Mouse (Mus musculus) gastrocnemius, postnatal 36 days (tissue): ENCODE results near the gene Tln1. TPM values are rescaled to one million over a fixed set of nuclear protein-coding genes. Genes with fewer than 3 reads are reported as not detected.

Experiments used
- DNase-seq, 2 experiments: peaks; one replicate each; pipeline ENCODE4 v3.0.0; 2022
- intact Hi-C: fragments of 180-260 bp; cut with DNase I; formaldehyde crosslinking; loops from one replicate; pipeline ENCODE4 v1.15.1; 2025
- total RNA-seq, 2 experiments: library from RNA; stranded (reverse); gene quantifications; 2 replicates each; pipeline ENCODE4 v1.2.3; 2021

The Tln1 gene
- total RNA-seq, 2 experiments from 2014 or later, result 53.6 to 55.2 TPM

GRCm38 (mm10) chr4:43579731-43580130, 17.2 kb upstream of the Tln1 start:
- intact Hi-C loops, result loop anchor here (2.0 kb wide), 1 partner anchor 17 kb away; the partner anchor contains the start of genes Creb3 and Tln1
- no peak for DNase-seq

GRCm38 (mm10) chr4:43579256-43579655, 16.8 kb upstream of the Tln1 start:
- no peak for DNase-seq
- intact Hi-C loops, result loop anchor here (2.0 kb wide), 1 partner anchor 16 kb away; the partner anchor contains the start of genes Creb3 and Tln1

DNA sequence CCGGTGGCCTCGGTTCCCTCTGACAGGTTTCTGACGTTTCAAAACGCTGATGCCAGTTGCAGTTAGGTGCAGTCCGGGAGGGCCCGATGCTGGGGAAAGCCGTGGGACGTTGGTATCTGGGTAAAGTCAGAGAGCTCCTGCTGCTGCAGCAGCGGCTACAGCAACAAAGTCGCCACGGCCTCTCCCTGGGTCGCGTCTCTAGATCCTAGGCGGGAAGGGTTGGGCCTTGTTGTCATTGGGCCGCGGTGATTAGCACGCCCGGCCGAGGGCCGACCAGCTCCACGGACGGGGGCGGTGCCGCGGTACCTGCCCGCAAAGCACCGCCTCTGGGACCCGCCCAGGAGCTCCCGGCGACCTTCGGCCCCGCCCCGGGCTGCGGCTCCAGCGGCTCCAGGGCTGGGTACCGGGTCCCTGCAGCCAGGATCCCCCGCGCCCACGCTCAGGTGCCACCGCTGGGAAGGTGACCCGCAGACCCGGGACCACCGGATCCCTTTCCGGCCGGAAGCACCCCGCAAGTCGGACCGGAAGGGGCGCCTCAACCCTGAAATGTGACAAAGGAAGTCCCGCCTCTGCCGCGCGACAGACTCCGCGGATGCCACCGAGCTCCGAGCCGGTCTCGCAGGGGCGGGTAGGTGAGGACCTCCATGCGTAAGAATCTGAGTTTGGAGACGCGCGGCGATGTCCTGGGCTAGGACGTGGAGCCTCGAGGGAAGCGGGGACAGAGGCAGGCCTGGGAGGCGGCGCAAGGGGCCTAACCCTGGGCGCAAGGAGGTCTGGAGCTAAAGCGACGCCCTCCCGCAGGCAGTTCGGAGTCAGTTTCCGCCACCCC, 16.1 kb upstream of the Tln1 start, which contains the start of the genes Rgp1 and Gba2:
Gene Rgp1 (plus strand): TSS at position 340 of the 829 bp plus-strand sequence.
Gene Gba2 (minus strand): TSS at position 498 of the 829 bp plus-strand sequence.
- peak; percentile 83 to 91 for DNase-seq
- intact Hi-C loops, result loop anchor here (2.0 kb wide), 1 partner anchor 16 kb away; the partner anchor contains the start of genes Creb3 and Tln1

- no peak for DNase-seq
- intact Hi-C loops, result no loop called here
Observed at GRCm38 (mm10) chr4:43577237-43577881, 14.9 kb upstream of the Tln1 start.

DNA sequence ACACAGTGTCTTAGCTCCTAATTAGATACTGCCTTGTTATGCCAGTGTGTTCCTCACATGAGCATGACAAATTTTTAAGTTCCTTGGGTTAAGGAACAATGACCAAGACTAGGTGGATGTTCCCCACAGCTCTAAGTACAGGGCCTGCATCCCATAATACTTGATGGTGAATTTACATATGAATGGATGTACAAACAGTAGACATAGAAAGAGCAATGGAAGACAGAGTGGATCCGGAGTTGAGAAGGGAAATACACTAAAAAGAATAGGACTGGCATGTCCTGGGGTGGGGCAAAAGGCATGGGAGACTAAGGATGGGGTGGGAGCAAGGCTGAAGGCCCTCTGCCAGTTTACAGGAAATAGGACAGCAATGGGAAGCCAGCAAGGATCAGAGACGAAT, 12.9 kb upstream of the Tln1 start:
- DNase-seq, result no peak
- intact Hi-C loops, result no loop called here

DNA sequence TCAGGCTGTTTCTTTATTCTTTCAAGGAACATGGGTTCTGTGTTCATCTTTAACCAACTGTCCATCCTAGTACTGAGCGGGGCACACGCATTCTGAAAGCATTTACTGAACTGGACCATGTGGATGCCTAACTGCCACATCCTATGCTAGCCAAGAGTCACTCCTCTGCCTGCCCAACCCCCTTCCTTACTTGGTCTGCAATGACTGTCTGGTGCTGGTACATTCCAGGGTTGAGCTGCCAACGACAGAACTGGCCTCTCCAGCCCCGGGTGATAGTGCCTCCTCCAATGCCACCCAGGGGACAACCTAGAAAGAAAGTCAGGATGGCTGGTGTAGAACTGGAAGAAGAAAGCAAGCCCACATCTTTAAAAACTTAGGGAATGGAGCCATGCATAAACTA, 11.1 kb upstream of the Tln1 start:
- intact Hi-C loops, result no loop called here

DNA sequence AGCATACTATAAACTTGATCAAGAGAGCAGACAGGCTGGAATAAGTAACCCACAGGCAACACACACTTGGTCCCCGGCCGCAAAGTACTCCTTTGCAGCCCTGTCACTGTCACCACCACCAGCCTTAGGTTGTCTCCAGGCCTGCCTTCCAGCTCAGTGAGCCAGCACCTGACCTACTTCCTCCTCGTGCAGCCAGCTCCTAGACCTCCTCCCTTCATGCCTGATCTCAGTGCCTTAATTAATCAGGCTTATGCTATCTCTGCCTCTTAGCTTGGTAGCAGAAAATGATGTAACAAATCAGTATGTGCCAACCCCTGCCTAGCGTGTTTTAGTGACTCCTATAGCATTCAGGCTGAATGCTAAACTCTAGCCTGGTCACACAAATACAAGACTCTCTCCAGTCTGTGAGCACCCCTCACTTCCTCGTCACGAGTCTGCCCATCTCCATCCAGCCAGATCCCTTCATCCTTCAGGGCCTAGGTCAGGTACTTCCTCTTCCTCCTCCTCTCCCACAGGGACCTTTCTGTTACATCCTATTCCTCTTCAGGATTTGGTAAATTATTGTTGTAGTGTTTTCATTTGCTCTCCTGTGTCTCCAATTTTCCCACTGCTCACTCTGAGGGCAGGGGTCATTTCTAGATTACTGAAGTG, 9.0 kb upstream of the Tln1 start:
- DNase-seq, result peak in 1 of 2 experiments; percentile 8
- intact Hi-C loops, result no loop called here

More for the DNA sequence above, 11.1 kb upstream of the Tln1 start:
- peak in 1 of 2 experiments; percentile 8 for DNase-seq

DNA sequence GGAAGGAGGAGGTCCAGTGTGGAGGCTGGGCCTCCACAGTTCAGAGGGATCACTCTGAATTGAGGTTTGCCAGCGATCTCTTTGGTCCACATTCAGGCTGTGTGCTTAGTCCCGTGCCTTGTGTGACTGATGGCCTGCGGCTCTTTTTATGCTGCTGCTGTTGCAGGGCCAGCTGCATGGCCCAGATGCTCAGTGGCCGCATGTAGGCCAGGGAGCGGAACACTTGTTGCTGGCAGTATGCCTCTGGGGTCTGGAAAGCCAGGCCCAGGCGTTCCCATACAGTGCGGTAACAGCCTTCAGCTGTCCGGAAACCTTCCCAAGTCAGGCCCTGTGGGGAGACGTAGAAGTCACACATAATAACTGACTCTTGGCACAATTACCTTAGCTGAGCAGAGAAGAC, 4.6 kb upstream of the Tln1 start:
- no peak for DNase-seq
- intact Hi-C loops, result no loop called here

- DNase-seq, result no peak
- intact Hi-C loops, result no loop called here
Observed at GRCm38 (mm10) chr4:43564231-43564630, 1.7 kb upstream of the Tln1 start.

DNA sequence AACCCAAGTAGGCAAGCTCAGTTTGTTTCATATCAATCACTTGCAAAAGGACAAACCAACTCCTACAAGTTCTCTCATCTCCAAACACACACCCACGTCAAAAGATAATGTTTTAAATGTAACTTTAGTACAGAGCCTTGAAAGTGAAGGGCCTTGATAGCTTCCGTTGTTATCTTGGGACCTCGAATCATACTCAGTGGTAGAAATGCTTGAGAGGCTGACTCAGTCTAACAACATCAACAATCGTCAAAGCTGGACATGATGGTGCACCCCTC, 1.0 kb upstream of the Tln1 start:
- intact Hi-C loops, result loop anchor here (2.0 kb wide), 1 partner anchor 15 kb away; the partner anchor contains the start of genes Gba2 and Rgp1
- DNase-seq, result no peak

- no peak for DNase-seq
- intact Hi-C loops, result loop anchor here (2.0 kb wide), 1 partner anchor 16 kb away; the partner anchor contains the start of genes Gba2 and Rgp1
Observed at GRCm38 (mm10) chr4:43562769-43563600, 494 bp upstream of the Tln1 start.

DNA sequence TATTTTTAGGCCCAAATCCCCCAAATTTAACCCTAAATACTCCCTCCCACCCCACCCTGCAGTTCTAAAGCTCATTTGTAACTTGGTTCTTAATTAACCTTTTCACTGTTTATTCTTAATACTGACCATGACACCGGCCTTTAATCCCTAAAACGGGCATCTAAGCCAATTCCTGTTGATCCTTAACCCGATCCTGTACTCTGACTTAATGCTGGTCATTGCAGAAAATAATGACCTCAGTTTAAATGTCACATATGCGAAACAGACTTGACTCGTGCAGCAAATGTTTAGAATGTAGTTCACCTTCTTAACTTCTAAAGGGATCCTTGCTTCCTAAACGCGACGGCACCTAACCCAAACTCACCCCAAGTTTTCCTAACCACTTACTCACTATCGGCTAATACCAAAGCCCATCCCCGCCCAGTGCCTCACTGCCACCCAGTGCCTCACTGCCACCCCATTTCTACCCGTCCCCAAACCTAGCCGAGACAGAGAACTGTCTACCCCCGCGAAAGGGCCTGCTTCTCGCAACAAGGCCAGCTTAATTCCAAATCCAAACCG, 975 bp downstream of the Tln1 start:
- no peak for DNase-seq
- intact Hi-C loops, result no loop called here

GRCm38 (mm10) chr4:43560976-43561375, 1.5 kb downstream of the Tln1 start:
- no peak for DNase-seq
- intact Hi-C loops, result no loop called here

DNA sequence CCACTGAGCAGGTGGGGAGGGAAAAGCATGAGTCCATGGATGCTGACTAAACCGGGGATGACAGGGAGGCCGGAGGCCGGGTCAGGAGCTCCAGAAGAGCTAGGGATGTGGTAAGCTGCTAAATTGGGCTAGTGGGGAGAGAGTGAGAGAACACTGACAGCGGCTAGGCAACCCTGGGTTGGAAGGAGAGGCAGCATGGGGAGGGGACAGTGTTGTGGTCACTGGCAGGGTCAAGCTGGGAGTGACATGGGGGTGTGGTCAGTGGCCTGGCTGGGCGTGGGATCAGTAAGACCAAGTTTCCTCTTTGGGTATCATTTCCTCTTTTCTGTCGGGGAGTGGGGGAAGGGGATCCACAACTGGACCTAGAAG, 2.3 kb downstream of the Tln1 start:
- intact Hi-C loops, result no loop called here
- peak in 1 of 2 experiments; percentile 32 for DNase-seq

DNA sequence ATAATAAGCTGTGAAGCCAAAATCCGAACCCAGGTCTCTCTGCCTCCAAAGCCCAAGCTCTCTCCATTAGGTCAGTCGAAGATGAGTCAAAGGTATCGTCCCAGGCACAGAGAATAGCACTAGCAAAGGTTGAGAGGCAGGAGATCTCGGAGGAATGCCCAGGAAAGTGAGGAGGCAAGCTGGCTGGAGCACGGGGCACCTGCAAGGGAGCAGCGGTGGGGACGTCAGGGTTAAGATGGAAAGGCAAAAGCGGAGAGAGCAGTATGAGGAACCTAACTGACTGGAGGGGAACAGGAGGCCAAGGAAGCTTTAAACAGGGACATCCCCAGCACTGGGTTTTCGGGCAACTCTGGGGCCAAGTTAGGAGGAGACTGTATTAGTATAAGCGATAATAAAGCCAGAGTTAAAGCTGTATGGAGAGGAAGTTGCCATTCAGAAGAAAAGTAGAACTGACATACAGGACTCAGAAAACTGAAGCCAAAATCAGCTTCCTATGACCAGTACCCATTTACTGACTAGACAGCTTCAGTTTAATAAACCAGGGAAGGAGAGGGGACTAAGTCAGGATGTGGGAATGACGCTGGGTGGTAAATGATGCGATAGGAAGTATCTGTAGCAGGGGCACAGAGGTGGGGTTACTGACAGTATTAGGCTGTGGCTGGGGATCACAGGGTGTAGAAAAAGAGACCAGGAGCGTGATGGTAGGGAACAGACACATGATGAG, 2.8 kb downstream of the Tln1 start:
- DNase-seq, result no peak
- intact Hi-C loops, result no loop called here

DNA sequence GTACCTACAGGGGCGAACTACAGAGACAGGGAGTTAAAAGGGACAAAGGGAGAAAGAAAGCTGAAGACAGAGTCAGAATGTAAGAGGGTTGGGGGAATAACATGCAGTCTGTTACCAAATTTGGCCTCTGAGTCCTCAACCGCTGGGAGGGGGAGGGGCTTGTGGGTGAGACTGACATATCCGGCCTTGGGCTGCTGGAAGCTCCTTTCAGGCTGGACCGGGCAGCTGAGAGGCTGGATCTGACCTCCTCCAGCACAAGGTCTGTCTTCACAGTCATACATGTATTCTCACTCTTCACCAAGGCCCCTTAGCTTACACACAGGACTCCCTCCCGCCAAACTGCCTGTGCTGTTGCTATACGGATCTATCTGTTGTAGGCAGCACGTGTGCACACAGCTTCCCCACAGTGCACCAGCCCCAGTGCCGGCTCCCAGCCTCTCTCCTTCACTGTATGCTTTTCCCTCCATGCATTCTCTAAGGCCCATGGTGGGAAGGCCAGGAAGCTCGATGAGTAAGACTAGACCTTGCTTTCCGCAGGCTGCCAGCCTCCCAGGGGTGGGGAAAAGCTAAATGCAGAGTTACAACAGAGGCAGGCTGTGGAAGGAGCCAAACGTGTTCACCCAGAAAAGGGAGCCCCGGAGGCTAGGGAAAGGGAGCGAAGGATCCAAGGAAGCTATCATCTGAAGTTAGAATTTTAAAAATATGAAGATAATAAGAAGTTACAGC, 3.7 kb downstream of the Tln1 start:
- intact Hi-C loops, result no loop called here
- peak in 1 of 2 experiments; percentile 38 for DNase-seq

- intact Hi-C loops, result no loop called here
Observed at GRCm38 (mm10) chr4:43558028-43558630, 4.4 kb downstream of the Tln1 start.

DNA sequence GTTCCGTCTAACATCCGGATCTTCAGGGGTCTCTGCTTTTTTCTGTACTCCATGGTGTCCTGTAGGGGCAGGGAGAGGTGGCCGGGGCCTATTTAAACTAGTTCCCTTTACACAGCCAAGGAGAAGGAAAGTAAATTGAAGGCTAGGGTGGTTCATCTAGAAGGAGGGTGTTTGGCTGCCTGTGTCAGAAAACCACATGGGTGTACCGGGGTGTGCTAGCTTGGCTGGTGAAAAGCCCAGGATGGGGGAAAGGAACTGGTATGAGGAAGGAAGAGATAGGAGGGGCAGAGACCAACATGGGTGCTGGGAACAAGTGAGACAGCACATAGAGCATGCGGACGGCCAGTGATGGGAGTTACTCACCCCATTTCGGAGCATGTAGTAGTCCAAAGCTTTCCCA, 6.6 kb downstream of the Tln1 start:
- DNase-seq, result no peak
- intact Hi-C loops, result no loop called here

More at GRCm38 (mm10) chr4:43558028-43558630, 4.4 kb downstream of the Tln1 start:
- no peak for DNase-seq
